ENCODE assay signal across 8 mouse cellular contexts in the genomic region with DNA sequence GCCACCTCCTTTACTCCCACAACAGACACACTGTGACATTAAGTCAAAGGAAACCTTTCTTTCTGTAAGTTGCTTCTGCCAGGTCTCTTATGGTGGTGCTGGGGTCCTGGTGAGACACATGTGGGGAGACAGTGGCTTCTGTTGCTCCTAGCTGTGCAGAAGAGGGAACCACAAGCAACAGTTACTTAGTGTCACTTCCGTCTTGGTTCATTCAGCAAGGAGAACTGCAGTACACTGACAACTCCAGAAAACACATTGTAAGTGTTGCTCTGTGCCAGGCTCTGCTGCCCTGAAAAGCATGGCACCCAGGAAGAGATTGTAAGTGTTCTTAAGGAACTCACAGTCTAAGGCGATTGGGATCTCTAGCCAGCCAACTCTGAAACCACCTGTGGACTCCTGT. TPM values are rescaled to one million over a fixed set of nuclear protein-coding genes. Genes with fewer than 3 reads are reported as not detected.
DNase-seq lines count a peak whose midpoint lies in the region; ATAC-seq and TF ChIP-seq lines count a peak whose summit lies in the region.

A gene (plus strand): TSS at position 210 of the 400 bp plus-strand sequence.

- ATAC-seq in hindbrain, embryonic 15.5 days (ENCODE audit: low FRiP score, low read depth), result no peak
- no peak for ATAC-seq in liver, embryonic 16.5 days (ENCODE audit: low read depth)
- no peak for ATAC-seq in stomach, embryonic 16.5 days (ENCODE audit: insufficient read depth, low FRiP score)

- peak within 1 kb of the TSS; percentile 83; the same call in 1 of the 2 replicates for H3K27ac ChIP-seq in gastrocnemius, adult 2 months
- H3K27ac ChIP-seq in hindbrain, embryonic 15.5 days (replicated peaks), result no peak within 1 kb of the TSS
- H3K27ac ChIP-seq in liver, embryonic 16.5 days (ENCODE audit: low read length), result peak within 1 kb of the TSS; percentile 54
- H3K27ac ChIP-seq in stomach, embryonic 16.5 days (ENCODE audit: low read length), result peak within 1 kb of the TSS; percentile 71

- H3K4me3 ChIP-seq in gastrocnemius, adult 2 months, result peak within 1 kb of the TSS; percentile 87
- H3K4me3 ChIP-seq in hindbrain, embryonic 15.5 days, result no peak within 1 kb of the TSS
- no peak within 1 kb of the TSS for H3K4me3 ChIP-seq in liver, embryonic 16.5 days (ENCODE audit: low read depth, low read length)
- 0 out of 2 replicates have a peak within 1 kb of the TSS, but pooled peaks have one; percentile 74 for H3K4me3 ChIP-seq in stomach, embryonic 16.5 days (replicated peaks; ENCODE audit: low read length)

- no peak for DNase-seq in adrenal gland, adult 18-20 months (ENCODE audit: low spot score in 2 of 2)
- no peak for DNase-seq in adrenal gland, adult (ENCODE audit: inconsistent age in 2 of 2, low spot score in 1 of 2)
- DNase-seq in adrenal gland, adult 8-10 months, result no peak
- DNase-seq in gastrocnemius, adult 2 months, result no peak
- DNase-seq in yolk sac, embryonic 10.5 days (ENCODE audit: low spot score), result no peak

- no peak within 1 kb of the TSS for H3K4me2 ChIP-seq in hindbrain, embryonic 15.5 days
- H3K4me2 ChIP-seq in liver, embryonic 16.5 days (ENCODE audit: low read depth, low read length), result peak within 1 kb of the TSS; percentile 59
- peak within 1 kb of the TSS; percentile 74; the same call in 1 of the 2 replicates for H3K4me2 ChIP-seq in stomach, embryonic 16.5 days (ENCODE audit: low read depth, low read length)

- H3K9ac ChIP-seq in hindbrain, embryonic 15.5 days, result no peak within 1 kb of the TSS
- no peak within 1 kb of the TSS for H3K9ac ChIP-seq in liver, embryonic 16.5 days (ENCODE audit: low read depth, low read length)
- no peak within 1 kb of the TSS for H3K9ac ChIP-seq in stomach, embryonic 16.5 days (ENCODE audit: low read length)

- 88% methylated on average over 2 of the region's 2 CpGs for WGBS in hindbrain, embryonic 15.5 days
- 52% methylated on average over 2 of the region's 2 CpGs for WGBS in liver, embryonic 16.5 days (ENCODE audit: insufficient replicate concordance)
- WGBS in stomach, embryonic 16.5 days, result 86% methylated on average over 2 of the region's 2 CpGs

- peaks cover 14% of the 10 kb centered on the region; the same call in 1 of the 2 replicates for H3K4me1 ChIP-seq in hindbrain, embryonic 15.5 days (replicated peaks)
- H3K4me1 ChIP-seq in liver, embryonic 16.5 days (ENCODE audit: control insufficient read depth, low read depth, low read length), result peaks cover 11% of the 10 kb centered on the region
- H3K4me1 ChIP-seq in stomach, embryonic 16.5 days (ENCODE audit: control insufficient read depth, insufficient read depth, low read length), result peaks cover 9% of the 10 kb centered on the region; the same call in 1 of the 2 replicates

- TF ChIP-seq CTCF in gastrocnemius, adult 2 months (IDR thresholded peaks at IDR 0.05), result no peak

- no peaks in the 10 kb centered on the region for H3K36me3 ChIP-seq in hindbrain, embryonic 15.5 days
- H3K36me3 ChIP-seq in liver, embryonic 16.5 days (ENCODE audit: control insufficient read depth, insufficient read depth), result peaks cover 3% of the 10 kb centered on the region; the same call in 1 of the 2 replicates
- 0 out of 2 replicates have a peak, but pooled peaks cover 2% of the 10 kb centered on the region for H3K36me3 ChIP-seq in stomach, embryonic 16.5 days (ENCODE audit: control insufficient read depth, insufficient read depth, low read length)

- intact Hi-C loops in gastrocnemius, adult 2 months (cut with DNase I), result no loop called here

- no peaks in the 10 kb centered on the region for H3K9me3 ChIP-seq in hindbrain, embryonic 15.5 days
- H3K9me3 ChIP-seq in liver, embryonic 16.5 days (replicated peaks; ENCODE audit: control insufficient read depth, low read length), result no peaks in the 10 kb centered on the region
- no peaks in the 10 kb centered on the region for H3K9me3 ChIP-seq in stomach, embryonic 16.5 days (replicated peaks; ENCODE audit: control insufficient read depth, low read length)

- H3K27me3 ChIP-seq in hindbrain, embryonic 15.5 days, result no peaks in the 10 kb centered on the region
- no peaks in the 10 kb centered on the region for H3K27me3 ChIP-seq in liver, embryonic 16.5 days (ENCODE audit: control insufficient read depth, insufficient read depth, low read depth, low read length)
- H3K27me3 ChIP-seq in stomach, embryonic 16.5 days (ENCODE audit: control insufficient read depth, insufficient read depth, low read length), result no peaks in the 10 kb centered on the region

RNA-seq across cellular contexts. Expression of the gene that starts here (rescaled TPM):
- total RNA-seq in adrenal gland, adult 18-20 months (2021), result 10 to 100 TPM; 23.4 to 25.0 TPM
- 10 to 100 TPM; 19.7 to 37.1 (median 27.6) TPM for total RNA-seq in adrenal gland, adult 8-10 months (2022)
- total RNA-seq in gastrocnemius, adult 2 months (2021), result 10 to 100 TPM; 11.4 to 15.1 TPM
- 42.7 and 45.0 TPM in 2 replicates for polyA plus RNA-seq in hindbrain, embryonic 15.5 days (2015; fragmentation: Nextera tagmentation; extraction: Ambion mirVana)
- polyA plus RNA-seq in liver, embryonic 16.5 days (2015; fragmentation: Nextera tagmentation; extraction: Ambion mirVana), result 47.7 and 53.7 TPM in 2 replicates
- polyA plus RNA-seq in stomach, embryonic 16.5 days (2015; fragmentation: Nextera tagmentation; extraction: Ambion mirVana), result 101 and 105 TPM in 2 replicates

Comparison
In these comparisons a context has a peak if more than half of its experiments do, and no peak if none do; other contexts are left out.
1. H3K4me3 ChIP-seq: peak in gastrocnemius, adult 2 months (single experiment) and stomach, embryonic 16.5 days (single experiment); none in hindbrain, embryonic 15.5 days (single experiment) and liver, embryonic 16.5 days (single experiment).